Mouse (Mus musculus): ENCODE data around the gene Bet1. TPM values are rescaled to one million over a fixed set of nuclear protein-coding genes. Genes with fewer than 3 reads are reported as not detected.

The Bet1 gene
- polyA plus RNA-seq, 1 experiment from 2014 or later = 76.0 TPM

DNA sequence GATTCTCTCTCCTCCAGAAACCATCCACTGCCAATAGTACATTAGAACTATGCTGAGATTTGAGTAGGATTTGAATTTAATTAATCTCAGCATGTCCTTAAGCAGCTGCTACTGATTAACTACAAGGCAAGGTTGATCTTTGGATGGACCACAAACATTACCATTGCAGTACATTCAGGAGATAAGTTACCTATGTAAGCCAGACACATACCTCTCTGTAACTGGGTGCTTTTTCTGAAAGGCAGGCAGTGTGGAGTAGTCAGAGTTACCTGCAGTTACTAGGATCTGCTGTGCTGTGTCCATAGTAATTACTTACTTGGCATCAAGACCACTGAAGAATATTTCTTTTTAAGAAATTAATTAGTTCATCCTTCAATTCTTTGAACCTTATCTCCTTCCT, 17.1 kb downstream of the Bet1 start:
- Histone ChIP-seq H3K27me3 (ENCODE audit: control insufficient read depth, insufficient read depth, low read length) (no peaks in the 10 kb centered on the region), H3K4me1 (replicated peaks; ENCODE audit: control insufficient read depth, insufficient read depth) (no peaks in the 10 kb centered on the region), H3K27ac (replicated peaks) (no peak overlapping the region), H3K4me3 (ENCODE audit: low read depth, low read length) (no peak overlapping the region), H3K9me3 (ENCODE audit: control insufficient read depth, low read length) (no peaks in the 10 kb centered on the region), H3K4me2 (replicated peaks; ENCODE audit: low read depth) (no peak overlapping the region), H3K9ac (ENCODE audit: low read length) (no peak overlapping the region), H3K36me3 (ENCODE audit: control insufficient read depth, insufficient read depth, low read length) (no peaks in the 10 kb centered on the region)
- no peak for TF ChIP-seq CTCF (IDR thresholded peaks at IDR 0.05; ENCODE audit: low read depth)
- no peak for TF ChIP-seq EP300 (optimal IDR thresholded peaks at IDR 0.05)
- DNase-seq (ENCODE audit: low spot score) (no peak), ATAC-seq (ENCODE audit: low FRiP score, low TSS enrichment) (no peak)

DNA sequence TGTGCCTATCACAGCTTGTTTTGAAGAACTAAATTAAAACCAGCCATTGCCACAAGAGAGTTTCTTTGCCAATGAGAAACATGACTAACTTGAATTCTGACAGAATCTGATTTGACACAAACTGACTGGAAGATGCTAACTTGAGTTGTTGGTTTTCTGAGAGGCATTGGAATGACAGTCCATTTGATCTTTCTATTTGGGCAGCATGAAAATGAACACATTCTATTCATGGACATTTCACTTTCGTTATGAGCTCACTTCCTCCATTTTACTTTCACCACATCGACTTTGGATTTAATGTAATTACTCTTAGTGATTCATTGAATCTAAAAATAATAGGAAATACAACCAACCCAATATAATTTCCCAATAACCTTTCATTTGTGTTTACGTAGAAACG, 32.4 kb downstream of the Bet1 start:
- Histone ChIP-seq H3K4me2 (replicated peaks; ENCODE audit: low read depth) (no peak overlapping the region), H3K4me3 (ENCODE audit: low read depth, low read length) (no peak overlapping the region), H3K27ac (replicated peaks) (no peak overlapping the region), H3K27me3 (ENCODE audit: control insufficient read depth, insufficient read depth, low read length) (no peaks in the 10 kb centered on the region), H3K9ac (ENCODE audit: low read length) (no peak overlapping the region), H3K36me3 (ENCODE audit: control insufficient read depth, insufficient read depth, low read length) (no peaks in the 10 kb centered on the region), H3K4me1 (replicated peaks; ENCODE audit: control insufficient read depth, insufficient read depth) (no peaks in the 10 kb centered on the region), H3K9me3 (ENCODE audit: control insufficient read depth, low read length) (no peaks in the 10 kb centered on the region)
- ATAC-seq (ENCODE audit: low FRiP score, low TSS enrichment) (no peak), DNase-seq (ENCODE audit: low spot score) (no peak)
- 87% methylated on average over 4 of the region's 4 CpGs for WGBS
- no peak for TF ChIP-seq EP300 (optimal IDR thresholded peaks at IDR 0.05)
- TF ChIP-seq CTCF (IDR thresholded peaks at IDR 0.05; ENCODE audit: low read depth) = no peak

DNA sequence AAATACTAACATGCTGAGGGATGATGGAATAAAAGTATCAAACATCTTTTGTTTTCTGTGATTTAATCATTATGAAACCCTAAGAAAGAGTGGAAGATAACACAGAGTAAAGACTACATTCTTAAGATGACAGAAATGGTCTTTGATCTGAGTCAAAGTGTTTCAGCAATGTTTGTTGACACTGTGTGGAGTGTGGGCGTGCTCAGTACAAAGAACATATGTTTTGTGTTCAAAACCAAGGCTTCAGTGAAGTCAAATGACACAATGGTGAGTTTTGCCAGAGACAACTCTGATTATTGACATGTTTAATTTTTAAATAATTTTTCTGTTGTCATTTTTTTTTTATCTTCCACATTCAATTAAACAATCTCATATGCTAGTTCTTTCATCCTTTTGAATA, 33.9 kb downstream of the Bet1 start:
- no peaks in the 10 kb centered on the region for H3K27me3 ChIP-seq (ENCODE audit: control insufficient read depth, insufficient read depth, low read length)
- H3K4me1 ChIP-seq (replicated peaks; ENCODE audit: control insufficient read depth, insufficient read depth) = no peaks in the 10 kb centered on the region
- no peak overlapping the region for H3K27ac ChIP-seq (replicated peaks)
- H3K36me3 ChIP-seq (ENCODE audit: control insufficient read depth, insufficient read depth, low read length) = no peaks in the 10 kb centered on the region
- H3K9me3 ChIP-seq (ENCODE audit: control insufficient read depth, low read length) = no peaks in the 10 kb centered on the region
- DNase-seq (ENCODE audit: low spot score) (no peak), ATAC-seq (ENCODE audit: low FRiP score, low TSS enrichment) (no peak)
- no peak overlapping the region for H3K9ac ChIP-seq (ENCODE audit: low read length)
- 33% methylated on average over 1 of the region's 1 CpGs for WGBS
- H3K4me2 ChIP-seq (replicated peaks; ENCODE audit: low read depth) = no peak overlapping the region
- H3K4me3 ChIP-seq (ENCODE audit: low read depth, low read length) = no peak overlapping the region
- TF ChIP-seq EP300 (optimal IDR thresholded peaks at IDR 0.05) (no peak), CTCF (IDR thresholded peaks at IDR 0.05; ENCODE audit: low read depth) (no peak)

DNA sequence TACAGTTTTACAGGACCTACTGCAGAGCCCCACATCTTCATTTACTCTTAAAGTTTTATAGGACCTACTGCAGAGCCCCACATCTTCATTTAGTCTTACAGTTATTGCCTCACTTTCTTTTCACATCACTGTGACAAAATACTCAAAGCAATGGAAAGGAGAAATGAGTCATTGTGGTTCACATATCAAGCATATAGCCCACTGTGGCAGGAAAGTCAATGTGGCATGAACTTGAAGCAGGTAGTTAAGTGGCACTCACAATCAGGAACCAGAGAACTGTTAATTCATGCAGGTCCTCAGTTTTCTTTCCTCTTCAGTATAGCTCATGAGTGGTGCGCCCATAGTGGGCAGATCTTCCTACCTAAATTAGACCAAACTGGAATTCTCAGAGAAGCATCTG, 39.6 kb downstream of the Bet1 start:
- no peaks in the 10 kb centered on the region for H3K9me3 ChIP-seq (ENCODE audit: control insufficient read depth, low read length)
- H3K4me2 ChIP-seq (replicated peaks; ENCODE audit: low read depth) = no peak overlapping the region
- no peaks in the 10 kb centered on the region for H3K36me3 ChIP-seq (ENCODE audit: control insufficient read depth, insufficient read depth, low read length)
- TF ChIP-seq EP300 (optimal IDR thresholded peaks at IDR 0.05) (no peak), CTCF (IDR thresholded peaks at IDR 0.05; ENCODE audit: low read depth) (no peak)
- H3K9ac ChIP-seq (ENCODE audit: low read length) = no peak overlapping the region
- WGBS = 96% methylated on average over 1 of the region's 1 CpGs
- no peak for ATAC-seq (ENCODE audit: low FRiP score, low TSS enrichment)
- H3K27me3 ChIP-seq (ENCODE audit: control insufficient read depth, insufficient read depth, low read length) = no peaks in the 10 kb centered on the region
- H3K4me3 ChIP-seq (ENCODE audit: low read depth, low read length) = no peak overlapping the region
- H3K27ac ChIP-seq (replicated peaks) = no peak overlapping the region
- DNase-seq (ENCODE audit: low spot score) = no peak
- H3K4me1 ChIP-seq (replicated peaks; ENCODE audit: control insufficient read depth, insufficient read depth) = no peaks in the 10 kb centered on the region

DNA sequence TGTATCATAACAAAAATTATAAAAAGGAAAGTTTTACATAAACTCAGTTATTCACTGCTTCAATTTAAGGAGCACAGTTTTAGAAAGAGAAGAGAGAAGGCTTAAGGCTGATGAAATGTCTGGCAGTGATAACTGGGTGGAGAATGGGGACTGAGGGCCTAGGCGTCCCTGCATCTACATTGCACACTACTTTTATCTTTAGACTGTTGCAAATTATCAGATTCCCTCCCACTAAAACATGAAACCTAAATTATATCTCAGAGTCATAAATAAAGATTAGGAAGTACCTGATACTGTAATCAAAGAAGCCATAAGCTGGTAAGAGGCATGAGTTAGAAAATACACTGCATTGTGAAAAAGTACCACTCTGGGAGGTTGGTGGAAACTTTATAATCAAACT, 45.0 kb downstream of the Bet1 start:
- 50% methylated on average over 1 of the region's 1 CpGs for WGBS
- Histone ChIP-seq H3K9ac (ENCODE audit: low read length) (no peak overlapping the region), H3K27ac (replicated peaks) (no peak overlapping the region), H3K36me3 (ENCODE audit: control insufficient read depth, insufficient read depth, low read length) (no peaks in the 10 kb centered on the region), H3K4me1 (replicated peaks; ENCODE audit: control insufficient read depth, insufficient read depth) (no peaks in the 10 kb centered on the region), H3K27me3 (ENCODE audit: control insufficient read depth, insufficient read depth, low read length) (no peaks in the 10 kb centered on the region), H3K4me3 (ENCODE audit: low read depth, low read length) (no peak overlapping the region), H3K4me2 (replicated peaks; ENCODE audit: low read depth) (no peak overlapping the region), H3K9me3 (ENCODE audit: control insufficient read depth, low read length) (no peaks in the 10 kb centered on the region)
- TF ChIP-seq EP300 (optimal IDR thresholded peaks at IDR 0.05) (no peak), CTCF (IDR thresholded peaks at IDR 0.05; ENCODE audit: low read depth) (no peak)
- DNase-seq (ENCODE audit: low spot score) = no peak
- no peak for ATAC-seq (ENCODE audit: low FRiP score, low TSS enrichment)

DNA sequence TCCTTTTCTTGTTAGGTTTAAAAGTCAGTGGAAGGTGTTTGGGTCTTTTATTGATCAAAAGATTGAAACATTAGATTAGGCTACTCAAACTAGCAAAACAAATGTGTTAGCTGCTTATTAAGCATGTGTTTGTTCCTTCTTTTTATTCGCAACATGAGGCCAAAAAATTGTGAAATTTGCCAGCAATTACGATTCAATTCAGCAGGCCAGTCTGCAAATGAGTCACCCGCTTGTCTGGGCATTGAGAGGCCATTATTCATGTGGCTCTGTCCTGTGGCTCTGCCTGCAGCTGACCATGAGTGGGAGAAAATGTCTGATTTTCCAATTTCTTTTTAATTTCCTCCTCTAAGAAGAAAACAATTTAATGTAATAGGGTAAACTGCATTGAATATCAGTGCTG, 55.8 kb downstream of the Bet1 start:
- Histone ChIP-seq H3K9me3 (ENCODE audit: control insufficient read depth, low read length) (no peaks in the 10 kb centered on the region), H3K27ac (replicated peaks) (no peak overlapping the region), H3K4me3 (ENCODE audit: low read depth, low read length) (no peak overlapping the region), H3K4me1 (replicated peaks; ENCODE audit: control insufficient read depth, insufficient read depth) (no peaks in the 10 kb centered on the region), H3K9ac (ENCODE audit: low read length) (no peak overlapping the region), H3K36me3 (ENCODE audit: control insufficient read depth, insufficient read depth, low read length) (no peaks in the 10 kb centered on the region), H3K27me3 (ENCODE audit: control insufficient read depth, insufficient read depth, low read length) (no peaks in the 10 kb centered on the region), H3K4me2 (replicated peaks; ENCODE audit: low read depth) (no peak overlapping the region)
- 65% methylated on average over 3 of the region's 3 CpGs for WGBS
- TF ChIP-seq CTCF (IDR thresholded peaks at IDR 0.05; ENCODE audit: low read depth) (no peak), EP300 (optimal IDR thresholded peaks at IDR 0.05) (no peak)
- no peak for ATAC-seq (ENCODE audit: low FRiP score, low TSS enrichment)
- DNase-seq (ENCODE audit: low spot score) = no peak

Other genes with a start within 250 kb of the Bet1 start
- gene Tfpi2, start 98.1 kb downstream of the Bet1 start, polyA plus RNA-seq (2015; fragmentation: Nextera tagmentation; extraction: Ambion mirVana) = 1.8 and 2.0 TPM in 2 replicates
- gene Gngt1, start 93.2 kb downstream of the Bet1 start, polyA plus RNA-seq (2015; fragmentation: Nextera tagmentation; extraction: Ambion mirVana) = 0.13 and 0.17 TPM in 2 replicates
- 67.2 and 69.7 TPM in 2 replicates for gene Gng11, start 83.1 kb downstream of the Bet1 start, polyA plus RNA-seq (2015; fragmentation: Nextera tagmentation; extraction: Ambion mirVana)